Mouse (Mus musculus) adrenal gland (tissue): Measurements from ENCODE around the gene Fam92a.
"Not testable (repeated sequence)": the region's sequence is repeated elsewhere in the genome, so short reads cannot be mapped to it uniquely, and the experiment has no call there.

Source experiments
- intact Hi-C: fragments of 180-260 bp; cut with DNase I; formaldehyde crosslinking; loops from one replicate; pipeline ENCODE4 v1.15.1; 2025
- long read RNA-seq, 2 experiments: library from polyadenylated mRNA; unstranded; transcript quantifications; one replicate each; pipeline ENCODE4 v2.0.0; 2020; ENCODE audit warnings: borderline replicate concordance in 1 of 2; ENCODE audit not compliant: insufficient replicate concordance in 1 of 2

Gene Fam92a
- long read RNA-seq, experiment 1, partial matches to known transcripts, result 1 of 5 reads
- long read RNA-seq, experiment 1, other reads (novel, unspliced or antisense), result 4 of 5 reads
- long read RNA-seq, experiment 2, partial matches to known transcripts, result 0 of 6 reads
- long read RNA-seq, experiment 2, other reads (novel, unspliced or antisense), result 4 of 6 reads

DNA sequence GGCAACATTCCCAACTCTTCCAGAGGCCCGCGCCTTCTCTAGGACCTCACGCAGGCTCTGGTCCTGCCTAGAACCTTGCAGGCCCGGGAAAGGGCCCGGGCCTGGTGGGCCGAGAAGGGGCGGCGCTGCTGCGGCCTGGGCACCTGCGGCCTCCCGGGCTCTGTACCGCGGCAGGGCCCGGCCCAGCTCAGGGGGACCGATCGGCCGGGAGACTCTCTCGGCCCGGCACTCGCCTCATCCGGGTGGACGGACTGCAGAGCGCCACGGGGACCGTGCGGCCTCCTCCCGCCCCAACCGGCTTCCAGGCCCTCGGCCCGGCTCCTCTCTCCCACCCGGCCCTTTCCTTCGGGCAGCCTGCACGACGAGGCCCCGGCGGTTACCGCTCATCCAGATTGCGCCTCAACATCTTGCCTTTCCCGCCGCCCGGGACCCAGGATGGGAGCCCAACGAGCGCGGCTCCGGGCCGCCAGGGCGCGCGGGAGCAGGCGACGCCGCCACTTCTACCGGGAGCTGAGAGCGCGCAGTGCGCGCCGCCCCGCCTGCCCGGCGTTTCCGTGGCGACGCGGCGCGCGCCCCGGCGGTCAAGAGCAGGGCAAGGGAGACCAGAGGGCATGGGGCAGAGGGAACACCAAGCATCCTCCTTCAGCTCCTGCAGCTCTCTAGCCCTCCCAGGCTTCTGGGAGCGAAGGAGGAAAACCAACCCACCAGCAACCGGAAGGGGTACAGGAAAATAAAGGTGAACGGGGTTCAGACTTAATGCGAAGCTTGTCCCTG, at the start of gene Fam92a:
Gene Fam92a, minus strand, starts transcription at position 698 of the 774 bp plus-strand sequence.
- intact Hi-C loops, result no loop called here

GRCm38 (mm10) chr4:12178992-12179391, 7.2 kb upstream of the Fam92a start:
- intact Hi-C loops, result no loop called here

DNA sequence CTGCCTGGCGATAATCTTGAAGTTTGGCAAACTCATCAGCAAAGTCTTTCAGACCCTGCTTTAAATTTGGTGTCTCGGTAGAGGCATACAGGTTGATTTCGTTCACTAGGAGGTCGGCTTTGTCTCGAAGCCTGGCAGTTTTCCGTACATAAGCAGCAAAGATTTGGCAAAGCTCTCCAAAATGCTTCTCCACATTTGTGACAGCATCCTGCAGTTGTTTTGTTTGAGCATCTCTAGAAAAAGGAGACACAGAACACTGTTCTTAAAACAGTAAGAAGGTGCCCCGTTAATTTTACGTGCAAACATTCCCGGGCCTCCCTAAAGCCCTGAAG, 863 bp downstream of the Fam92a start:
- intact Hi-C loops, result no loop called here

DNA sequence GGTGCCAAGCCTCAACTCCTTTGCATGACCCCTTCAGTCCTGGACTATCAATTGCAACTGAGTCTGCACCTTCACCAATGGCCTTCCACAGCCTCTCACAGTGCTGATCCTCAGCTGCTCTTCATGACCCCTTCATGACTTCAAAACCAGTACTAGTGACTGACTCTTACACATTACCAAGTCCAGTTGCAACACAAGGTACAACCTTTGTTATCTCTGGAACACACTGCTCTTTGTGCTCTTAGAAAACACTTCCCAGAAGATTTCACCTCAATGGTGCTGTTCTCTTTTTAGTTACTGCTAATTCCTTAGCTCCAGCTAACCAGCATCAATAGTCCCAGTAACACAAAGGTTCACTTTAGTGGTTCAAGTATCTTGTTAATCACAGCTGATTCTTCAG, 24.2 kb downstream of the Fam92a start:
- intact Hi-C loops, result no loop called here

DNA sequence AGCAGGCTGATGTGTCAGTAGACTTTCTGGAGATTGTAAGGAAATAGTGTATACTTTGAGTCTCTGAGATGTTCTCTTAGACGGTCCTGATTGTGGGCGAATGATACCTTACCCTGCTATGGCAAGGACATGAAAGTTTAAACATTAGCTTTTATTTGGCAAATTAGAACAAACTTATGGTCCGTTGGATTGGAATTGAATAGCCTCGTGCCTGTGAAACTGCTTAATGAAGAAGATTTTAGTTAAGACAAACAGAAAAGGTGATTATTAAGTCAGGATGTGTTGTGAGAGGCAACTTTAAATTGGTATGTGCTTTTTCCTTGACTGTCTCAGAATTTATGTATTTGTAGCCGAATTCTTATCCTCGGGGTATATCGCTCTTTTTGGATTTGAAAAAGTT, 30.3 kb downstream of the Fam92a start:
- intact Hi-C loops, result not testable (repeated sequence)

DNA sequence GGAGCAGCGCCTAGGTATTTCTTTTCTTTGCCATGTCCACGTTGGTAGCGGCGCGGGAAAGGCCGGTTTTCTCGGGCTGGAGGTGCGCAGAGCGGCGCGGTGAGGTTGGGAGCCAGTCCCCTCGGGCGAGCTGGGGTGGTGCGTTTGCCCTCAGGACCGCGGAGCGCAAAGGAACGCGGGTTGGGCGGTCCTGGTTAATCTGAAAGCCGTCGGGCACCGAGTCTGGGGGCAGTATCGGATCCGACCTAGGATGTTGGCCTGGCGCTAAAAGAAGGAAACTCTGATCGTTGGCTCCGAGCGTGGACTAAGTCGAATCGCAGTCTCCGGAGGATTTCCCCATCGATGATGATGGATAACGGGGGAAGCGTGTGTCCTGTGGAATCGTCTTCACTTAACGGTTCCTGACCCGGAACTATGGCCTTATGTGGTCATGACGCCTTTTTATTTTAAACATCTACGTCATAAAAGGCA, 31.2 kb downstream of the Fam92a start:
- intact Hi-C loops, result not testable (repeated sequence)

- intact Hi-C loops, result not testable (repeated sequence)
Measured at GRCm38 (mm10) chr4:12140141-12140567, 31.7 kb downstream of the Fam92a start, which contains the start of gene Rbm12b1. Rbm12b1 (plus strand) TSS chr4:12140264.
